Mouse (Mus musculus): ENCODE measurements at regions not wholly inside any gene's neighbourhood (a gene's known extent, or its start where the extent isn't known, plus 50 kb on each side); places are given as distances from the start of the nearest gene placed in this dataset.
A peak's percentile ranks its signal among the peaks of the same experiment; 100 is the strongest.

GRCm38 (mm10) chr4:71130946-71131669 lies 596.3 kb upstream of the Megf9 start:
- peaks cover 22% of the 10 kb centered on the region for H3K4me1 ChIP-seq
- H3K27me3 ChIP-seq (replicated peaks; ENCODE audit: low read depth, poor library complexity, severe bottlenecking) = no peaks in the 10 kb centered on the region
- 35% methylated on average over 7 of the region's 7 CpGs for WGBS
- H3K36me3 ChIP-seq (replicated peaks) = no peaks in the 10 kb centered on the region
- H3K4me3 ChIP-seq = no peak overlapping the region
- H3K9me3 ChIP-seq = no peaks in the 10 kb centered on the region
- H3K27ac ChIP-seq (replicated peaks) = no peak overlapping the region
- DNase-seq (ENCODE audit: low spot score) = peak; percentile 72

GRCm38 (mm10) chr4:71129306-71129705 lies 594.5 kb upstream of the Megf9 start:
- H3K27ac ChIP-seq (replicated peaks) = peak overlapping the region; percentile 30; the same call in 1 of the 2 replicates
- no peak for DNase-seq (ENCODE audit: low spot score)
- H3K4me1 ChIP-seq = peaks cover 22% of the 10 kb centered on the region
- H3K36me3 ChIP-seq (replicated peaks) = no peaks in the 10 kb centered on the region
- 57% methylated on average over 1 of the region's 1 CpGs for WGBS
- no peaks in the 10 kb centered on the region for H3K27me3 ChIP-seq (replicated peaks; ENCODE audit: low read depth, poor library complexity, severe bottlenecking)
- no peak overlapping the region for H3K4me3 ChIP-seq
- no peaks in the 10 kb centered on the region for H3K9me3 ChIP-seq
